Mouse (Mus musculus): Measurements from ENCODE around the gene Med14. TPM values are rescaled to one million over a fixed set of nuclear protein-coding genes. Genes with fewer than 3 reads are reported as not detected.

Gene Med14
- polyA plus RNA-seq, 1 experiment from 2014 or later, result 6.9 TPM

GRCm38 (mm10) chrX:12686071-12686470, 75.8 kb downstream of the Med14 start:
- Histone ChIP-seq H3K4me1 (ENCODE audit: control insufficient read depth, insufficient read depth, low read length) (no peaks in the 10 kb centered on the region), H3K9ac (ENCODE audit: low read depth, low read length) (no peak overlapping the region), H3K4me2 (ENCODE audit: low read depth, low read length) (no peak overlapping the region), H3K9me3 (ENCODE audit: control insufficient read depth, low read length) (no peaks in the 10 kb centered on the region), H3K4me3 (ENCODE audit: low read length) (no peak overlapping the region), H3K27ac (ENCODE audit: low read length) (no peak overlapping the region), H3K36me3 (ENCODE audit: control insufficient read depth, insufficient read depth, low read length) (no peaks in the 10 kb centered on the region), H3K27me3 (replicated peaks; ENCODE audit: control insufficient read depth, insufficient read depth, low read length) (no peaks in the 10 kb centered on the region)
- no peak for ATAC-seq

- no peak overlapping the region for H3K4me2 ChIP-seq (ENCODE audit: low read depth, low read length)
- WGBS, result 26% methylated on average over 6 of the region's 6 CpGs
- H3K4me3 ChIP-seq (ENCODE audit: low read length), result no peak overlapping the region
- no peaks in the 10 kb centered on the region for H3K4me1 ChIP-seq (ENCODE audit: control insufficient read depth, insufficient read depth, low read length)
- no peaks in the 10 kb centered on the region; the same call in 1 of the 2 replicates for H3K27me3 ChIP-seq (replicated peaks; ENCODE audit: control insufficient read depth, insufficient read depth, low read length)
- no peak overlapping the region for H3K27ac ChIP-seq (ENCODE audit: low read length)
- H3K36me3 ChIP-seq (ENCODE audit: control insufficient read depth, insufficient read depth, low read length), result no peaks in the 10 kb centered on the region
- no peak for ATAC-seq
- no peaks in the 10 kb centered on the region for H3K9me3 ChIP-seq (ENCODE audit: control insufficient read depth, low read length)
- H3K9ac ChIP-seq (ENCODE audit: low read depth, low read length), result no peak overlapping the region
These were observed 84.5 kb downstream of the Med14 start for GRCm38 (mm10) chrX:12677396-12677795.

GRCm38 (mm10) chrX:12673054-12673775, 88.7 kb downstream of the Med14 start, which contains the start of gene 1810030O07Rik:
TSS of gene 1810030O07Rik (minus strand) at chrX:12673668.
- no peaks in the 10 kb centered on the region for H3K4me1 ChIP-seq (ENCODE audit: control insufficient read depth, insufficient read depth, low read length)
- peak within 1 kb of the TSS; percentile 95 for H3K27ac ChIP-seq (ENCODE audit: low read length)
- no peaks in the 10 kb centered on the region for H3K9me3 ChIP-seq (ENCODE audit: control insufficient read depth, low read length)
- 8% methylated on average over 42 of the region's 42 CpGs for WGBS
- peak within 1 kb of the TSS; percentile 71 for H3K4me3 ChIP-seq (ENCODE audit: low read length)
- H3K4me2 ChIP-seq (ENCODE audit: low read depth, low read length), result peak within 1 kb of the TSS; percentile 65
- H3K27me3 ChIP-seq (replicated peaks; ENCODE audit: control insufficient read depth, insufficient read depth, low read length), result no peaks in the 10 kb centered on the region; the same call in 1 of the 2 replicates
- H3K36me3 ChIP-seq (ENCODE audit: control insufficient read depth, insufficient read depth, low read length), result no peaks in the 10 kb centered on the region
- ATAC-seq, result peak; percentile 100
- H3K9ac ChIP-seq (ENCODE audit: low read depth, low read length), result peak within 1 kb of the TSS; percentile 76

- no peaks in the 10 kb centered on the region for H3K9me3 ChIP-seq (ENCODE audit: control insufficient read depth, low read length)
- H3K4me3 ChIP-seq (ENCODE audit: low read length), result no peak overlapping the region
- no peak overlapping the region for H3K9ac ChIP-seq (ENCODE audit: low read depth, low read length)
- no peak overlapping the region for H3K4me2 ChIP-seq (ENCODE audit: low read depth, low read length)
- no peak overlapping the region for H3K27ac ChIP-seq (ENCODE audit: low read length)
- no peaks in the 10 kb centered on the region for H3K27me3 ChIP-seq (replicated peaks; ENCODE audit: control insufficient read depth, insufficient read depth, low read length)
- WGBS, result 76% methylated on average over 2 of the region's 2 CpGs
- H3K4me1 ChIP-seq (ENCODE audit: control insufficient read depth, insufficient read depth, low read length), result no peaks in the 10 kb centered on the region
- ATAC-seq, result no peak
- 0 out of 2 replicates have a peak, but pooled peaks cover 3% of the 10 kb centered on the region for H3K36me3 ChIP-seq (ENCODE audit: control insufficient read depth, insufficient read depth, low read length)
These were observed 108.0 kb downstream of the Med14 start for GRCm38 (mm10) chrX:12653879-12654278.

- Histone ChIP-seq H3K27me3 (replicated peaks; ENCODE audit: control insufficient read depth, insufficient read depth, low read length) (no peaks in the 10 kb centered on the region), H3K27ac (ENCODE audit: low read length) (no peak overlapping the region), H3K9me3 (ENCODE audit: control insufficient read depth, low read length) (no peaks in the 10 kb centered on the region), H3K9ac (ENCODE audit: low read depth, low read length) (no peak overlapping the region), H3K4me3 (ENCODE audit: low read length) (no peak overlapping the region), H3K36me3 (ENCODE audit: control insufficient read depth, insufficient read depth, low read length) (no peaks in the 10 kb centered on the region), H3K4me1 (ENCODE audit: control insufficient read depth, insufficient read depth, low read length) (no peaks in the 10 kb centered on the region), H3K4me2 (ENCODE audit: low read depth, low read length) (no peak overlapping the region)
- ATAC-seq, result no peak
- 90% methylated on average over 16 of the region's 16 CpGs for WGBS
These were observed 110.0 kb downstream of the Med14 start for GRCm38 (mm10) chrX:12651906-12652305.

GRCm38 (mm10) chrX:12645531-12646304, 116.2 kb downstream of the Med14 start:
- H3K27me3 ChIP-seq (replicated peaks; ENCODE audit: control insufficient read depth, insufficient read depth, low read length), result no peaks in the 10 kb centered on the region
- no peak overlapping the region for H3K4me3 ChIP-seq (ENCODE audit: low read length)
- no peak for ATAC-seq
- H3K27ac ChIP-seq (ENCODE audit: low read length), result no peak overlapping the region
- no peaks in the 10 kb centered on the region for H3K9me3 ChIP-seq (ENCODE audit: control insufficient read depth, low read length)
- WGBS, result 65% methylated on average over 12 of the region's 12 CpGs
- no peaks in the 10 kb centered on the region for H3K4me1 ChIP-seq (ENCODE audit: control insufficient read depth, insufficient read depth, low read length)
- no peak overlapping the region for H3K9ac ChIP-seq (ENCODE audit: low read depth, low read length)
- no peak overlapping the region for H3K4me2 ChIP-seq (ENCODE audit: low read depth, low read length)
- no peaks in the 10 kb centered on the region for H3K36me3 ChIP-seq (ENCODE audit: control insufficient read depth, insufficient read depth, low read length)

GRCm38 (mm10) chrX:12644976-12645375, 116.9 kb downstream of the Med14 start:
- no peaks in the 10 kb centered on the region for H3K9me3 ChIP-seq (ENCODE audit: control insufficient read depth, low read length)
- no peaks in the 10 kb centered on the region for H3K4me1 ChIP-seq (ENCODE audit: control insufficient read depth, insufficient read depth, low read length)
- no peaks in the 10 kb centered on the region for H3K27me3 ChIP-seq (replicated peaks; ENCODE audit: control insufficient read depth, insufficient read depth, low read length)

More at GRCm38 (mm10) chrX:12644976-12645375, 116.9 kb downstream of the Med14 start:
- no peak for ATAC-seq
- Histone ChIP-seq H3K36me3 (ENCODE audit: control insufficient read depth, insufficient read depth, low read length) (no peaks in the 10 kb centered on the region), H3K4me3 (ENCODE audit: low read length) (no peak overlapping the region), H3K4me2 (ENCODE audit: low read depth, low read length) (no peak overlapping the region), H3K27ac (ENCODE audit: low read length) (no peak overlapping the region), H3K9ac (ENCODE audit: low read depth, low read length) (no peak overlapping the region)
- 56% methylated on average over 2 of the region's 2 CpGs for WGBS

Other genes starting within 250 kb of the Med14 start
- 187 and 197 TPM in 2 replicates for gene Atp6ap2, start 174.3 kb downstream of the Med14 start, polyA plus RNA-seq (2015; fragmentation: Nextera tagmentation; extraction: Ambion mirVana)
- gene 1810030O07Rik, start 88.4 kb downstream of the Med14 start, polyA plus RNA-seq (2015; fragmentation: Nextera tagmentation; extraction: Ambion mirVana), result 36.6 and 37.0 TPM in 2 replicates